Mouse (Mus musculus): ENCODE measurements at regions not wholly inside any gene's neighbourhood (a gene's known extent, or its start where the extent isn't known, plus 50 kb on each side); places are given as distances from the start of the nearest gene placed in this dataset.

- in situ Hi-C loops (cut with MboI, MseI): no loop called here
These were observed 82.1 kb upstream of the Nrip1 start for GRCm38 (mm10) chr16:76455499-76456299.

GRCm38 (mm10) chr16:76454741-76455465, 81.3 kb upstream of the Nrip1 start:
- in situ Hi-C loops (cut with MboI, MseI): loop anchor here in 1 of 2 experiments (5.0 kb wide), 1 partner anchor 77 kb away; no protein-coding TSS in a partner anchor

GRCm38 (mm10) chr16:76453457-76454200, 80.0 kb upstream of the Nrip1 start:
- in situ Hi-C loops (cut with MboI, MseI): loop anchor here in 1 of 2 experiments (5.0 kb wide), 1 partner anchor 79 kb away; no protein-coding TSS in a partner anchor

- in situ Hi-C loops (cut with MboI, MseI): no loop called here
These were observed 75.1 kb upstream of the Nrip1 start for GRCm38 (mm10) chr16:76448773-76449172.

- in situ Hi-C loops (cut with MboI, MseI): no loop called here
These were observed 73.4 kb upstream of the Nrip1 start for GRCm38 (mm10) chr16:76447033-76447432.

GRCm38 (mm10) chr16:76444668-76445067, 71.0 kb upstream of the Nrip1 start:
- in situ Hi-C loops (cut with MboI, MseI): no loop called here

- in situ Hi-C loops (cut with MboI, MseI): no loop called here
These were observed 69.0 kb upstream of the Nrip1 start for GRCm38 (mm10) chr16:76442635-76443034.

GRCm38 (mm10) chr16:76441803-76442448, 68.3 kb upstream of the Nrip1 start:
- in situ Hi-C loops (cut with MboI, MseI): no loop called here

- in situ Hi-C loops (cut with MboI, MseI): no loop called here
These were observed 64.7 kb upstream of the Nrip1 start for GRCm38 (mm10) chr16:76438093-76438883.

GRCm38 (mm10) chr16:76436290-76436689, 62.7 kb upstream of the Nrip1 start:
- in situ Hi-C loops (cut with MboI, MseI): no loop called here

- in situ Hi-C loops (cut with MboI, MseI): no loop called here
These were observed 59.6 kb upstream of the Nrip1 start for GRCm38 (mm10) chr16:76433076-76433825.

- in situ Hi-C loops (cut with MboI, MseI): no loop called here
These were observed 58.7 kb upstream of the Nrip1 start for GRCm38 (mm10) chr16:76432304-76432703.

GRCm38 (mm10) chr16:76429156-76429555, 55.5 kb upstream of the Nrip1 start:
- in situ Hi-C loops (cut with MboI, MseI): no loop called here

- in situ Hi-C loops (cut with MboI, MseI): no loop called here
These were observed 50.3 kb upstream of the Nrip1 start for GRCm38 (mm10) chr16:76423964-76424363.
